Mouse (Mus musculus) olfactory bulb, adult 2 months (tissue): ENCODE measurements around the gene Cog8. TPM values are rescaled to one million over a fixed set of nuclear protein-coding genes. Genes with fewer than 3 reads are reported as not detected.
"Not testable (repeated sequence)": the region's sequence is repeated elsewhere in the genome, so short reads cannot be mapped to it uniquely, and the experiment has no call there.

Experiments used
- H3K27ac ChIP-seq: fragments of 200-500 bp; 2 replicates; pipeline ENCODE4 v1.5.1; 2012; ENCODE audit warnings: low read depth, low read length; ENCODE audit not compliant: insufficient read depth
- H3K4me1 ChIP-seq: fragments of 200-500 bp; 2 replicates; pipeline ENCODE4 v1.6.1; 2012; ENCODE audit warnings: low read length; ENCODE audit not compliant: control insufficient read depth, insufficient read depth
- H3K4me3 ChIP-seq: fragments of 200-500 bp; 2 replicates; pipeline ENCODE4 v1.5.1; 2012; ENCODE audit warnings: mild to moderate bottlenecking, low read depth, low read length, moderate library complexity; ENCODE audit not compliant: insufficient read depth
- CTCF ChIP-seq: fragments of 200-500 bp; IDR thresholded peaks from 2 replicates; pipeline ENCODE4 v1.5.1; 2012; ENCODE audit warnings: low read depth, mild to moderate bottlenecking, low read length, moderate library complexity; ENCODE audit not compliant: insufficient read depth
- POLR2A ChIP-seq: fragments of 200-500 bp; IDR thresholded peaks from 2 replicates; pipeline ENCODE4 v1.6.1; 2012; ENCODE audit warnings: mild to moderate bottlenecking, low read depth, low read length, moderate library complexity; ENCODE audit not compliant: insufficient read depth
- WGBS: fragments of 180-500 bp; shearing (Covaris S2); methylation state at CpG from one replicate; pipeline ENCODE4 v1.1.7; 2018; 5-methylcytosine and 5-hydroxymethylcytosine counted together
- polyA plus RNA-seq: library from polyadenylated mRNA; stranded (reverse); fragments of >200 nt; gene quantifications from 2 replicates; pipeline ENCODE4 v1.2.4, GENCODE M21; 2012; ENCODE audit warnings: low replicate concordance; ENCODE audit not compliant: missing spikeins, insufficient read depth, insufficient read length

Gene Cog8
- polyA plus RNA-seq, 1 experiment, result not detected

- peak within 1 kb of the TSS; percentile 84 for H3K4me3 ChIP-seq
- peaks cover 9% of the 10 kb centered on the region for H3K4me1 ChIP-seq
- TF ChIP-seq POLR2A, result peak; percentile 74
- peak; percentile 77 for TF ChIP-seq CTCF
- 4% methylated on average over 66 of the region's 66 CpGs for WGBS
- H3K27ac ChIP-seq, result 0 out of 2 replicates have a peak within 1 kb of the TSS, but pooled peaks have one; percentile 4
Observed at GRCm38 (mm10) chr8:107030650-107031576, 25.6 kb downstream of the Cog8 start, which contains the start of gene Vps4a. Gene Vps4a (plus strand): TSS chr8:107031222.

GRCm38 (mm10) chr8:107030058-107030457, 26.4 kb downstream of the Cog8 start:
- no peak overlapping the region for H3K4me3 ChIP-seq
- WGBS, result 73% methylated on average over 5 of the region's 5 CpGs
- peaks cover 5% of the 10 kb centered on the region for H3K4me1 ChIP-seq
- H3K27ac ChIP-seq, result no peak overlapping the region
- TF ChIP-seq POLR2A, result no peak
- no peak for TF ChIP-seq CTCF

- H3K27ac ChIP-seq, result no peak overlapping the region
- no peak for TF ChIP-seq CTCF
- 82% methylated on average over 3 of the region's 3 CpGs for WGBS
- no peak overlapping the region for H3K4me3 ChIP-seq
- peaks cover 5% of the 10 kb centered on the region for H3K4me1 ChIP-seq
Observed at GRCm38 (mm10) chr8:107029310-107029709, 27.2 kb downstream of the Cog8 start.

GRCm38 (mm10) chr8:107023479-107023878, 33.0 kb downstream of the Cog8 start:
- WGBS, result 92% methylated on average over 8 of the region's 8 CpGs
- Histone ChIP-seq H3K4me3 (no peak overlapping the region), H3K4me1 (no peaks in the 10 kb centered on the region), H3K27ac (no peak overlapping the region)
- TF ChIP-seq POLR2A (no peak), CTCF (no peak)

GRCm38 (mm10) chr8:107014915-107015314, 41.6 kb downstream of the Cog8 start:
- WGBS, result 64% methylated on average over 1 of the region's 1 CpGs
- Histone ChIP-seq H3K27ac (no peak overlapping the region), H3K4me3 (no peak overlapping the region), H3K4me1 (no peaks in the 10 kb centered on the region)
- TF ChIP-seq POLR2A (no peak), CTCF (no peak)

- no peak overlapping the region for H3K4me3 ChIP-seq
- H3K27ac ChIP-seq, result no peak overlapping the region
- 78% methylated on average over 2 of the region's 2 CpGs for WGBS
- TF ChIP-seq CTCF, result no peak
- no peak for TF ChIP-seq POLR2A
- H3K4me1 ChIP-seq, result no peaks in the 10 kb centered on the region
Observed at GRCm38 (mm10) chr8:107012666-107013065, 43.8 kb downstream of the Cog8 start.

GRCm38 (mm10) chr8:107007795-107008194, 48.7 kb downstream of the Cog8 start:
- Histone ChIP-seq H3K27ac (no peak overlapping the region), H3K4me3 (no peak overlapping the region), H3K4me1 (no peaks in the 10 kb centered on the region)
- 80% methylated on average over 3 of the region's 3 CpGs for whole genome bisulfite sequencing
- TF ChIP-seq POLR2A, result no peak
- no peak for TF ChIP-seq CTCF

GRCm38 (mm10) chr8:107002532-107002931, 54.0 kb downstream of the Cog8 start:
- Histone ChIP-seq H3K27ac (no peak overlapping the region), H3K4me1 (no peaks in the 10 kb centered on the region), H3K4me3 (no peak overlapping the region)
- TF ChIP-seq CTCF, result peak; percentile 88
- no peak for TF ChIP-seq POLR2A
- 25% methylated on average over 5 of the region's 5 CpGs for WGBS

GRCm38 (mm10) chr8:106999068-106999467, 57.4 kb downstream of the Cog8 start:
- Histone ChIP-seq H3K4me1 (no peaks in the 10 kb centered on the region), H3K4me3 (no peak overlapping the region), H3K27ac (no peak overlapping the region)
- TF ChIP-seq POLR2A (no peak), CTCF (no peak)
- 53% methylated on average over 1 of the region's 1 CpGs for WGBS

GRCm38 (mm10) chr8:106997416-106997815, 59.1 kb downstream of the Cog8 start:
- WGBS, result 54% methylated on average over 4 of the region's 4 CpGs
- Histone ChIP-seq H3K27ac (no peak overlapping the region), H3K4me1 (no peaks in the 10 kb centered on the region), H3K4me3 (no peak overlapping the region)
- no peak for TF ChIP-seq CTCF
- no peak for TF ChIP-seq POLR2A

GRCm38 (mm10) chr8:106996339-106996738, 60.1 kb downstream of the Cog8 start:
- H3K27ac ChIP-seq, H3K4me3 ChIP-seq, H3K4me1 ChIP-seq: not testable (repeated sequence)
- WGBS, result 90% methylated on average over 4 of the region's 4 CpGs
